Mouse (Mus musculus) lung, postnatal 0 days (tissue): Measurements from ENCODE around the gene Smo.

Experiments
- CTCF ChIP-seq: IDR thresholded peaks from 2 replicates; pipeline ENCODE4 v1.5.1; 2016; ENCODE audit warnings: antibody characterized with exemption, mild to moderate bottlenecking
- EP300 ChIP-seq: IDR thresholded peaks from 2 replicates; pipeline ENCODE4 v1.6.1; 2016; ENCODE audit warnings: antibody characterized with exemption, mild to moderate bottlenecking, control low read depth

DNA sequence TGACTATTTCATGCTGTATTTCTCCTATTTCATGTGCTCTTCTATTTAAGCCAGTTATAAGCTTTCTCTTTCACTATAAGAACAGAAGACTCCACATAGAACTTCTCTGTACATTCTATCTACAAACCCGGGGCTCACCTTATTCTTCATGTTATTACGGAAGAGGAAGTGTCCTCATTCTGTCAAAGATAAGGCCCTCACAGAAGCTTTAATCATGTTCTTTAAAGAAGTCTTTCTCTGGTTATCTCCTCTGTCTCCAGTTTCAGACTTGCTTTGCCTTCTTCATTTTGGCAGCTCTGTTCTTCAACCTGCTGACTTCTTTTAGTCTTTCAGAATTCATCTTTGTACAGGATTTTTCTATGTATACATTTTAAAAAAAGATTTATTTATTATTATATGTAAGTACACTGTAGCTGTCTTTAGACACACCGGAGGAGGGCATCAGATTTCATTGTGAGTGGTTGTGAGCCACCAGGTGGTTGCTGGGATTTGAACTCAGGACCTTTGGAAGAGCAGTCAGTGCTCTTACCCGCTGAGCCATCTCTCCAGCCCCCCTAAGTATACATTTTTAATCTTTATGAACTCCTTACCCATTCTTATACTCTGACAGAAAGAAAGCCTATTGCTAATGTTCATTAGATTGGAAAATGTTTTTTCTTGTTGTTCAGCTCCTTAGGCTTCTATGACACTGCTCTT lies 41.4 kb downstream of the Smo start:
- no peak for TF ChIP-seq CTCF
- no peak for TF ChIP-seq EP300
